Mouse (Mus musculus) olfactory bulb, adult 2 months (tissue): ENCODE measurements around the gene Caskin1.

Experiments used
- CTCF ChIP-seq: fragments of 200-500 bp; IDR thresholded peaks from 2 replicates; pipeline ENCODE4 v1.5.1; 2012; ENCODE audit warnings: low read depth, mild to moderate bottlenecking, low read length, moderate library complexity; ENCODE audit not compliant: insufficient read depth
- POLR2A ChIP-seq: fragments of 200-500 bp; IDR thresholded peaks from 2 replicates; pipeline ENCODE4 v1.6.1; 2012; ENCODE audit warnings: mild to moderate bottlenecking, low read depth, low read length, moderate library complexity; ENCODE audit not compliant: insufficient read depth

- TF ChIP-seq CTCF: no peak
- no peak; the same call in 1 of the 2 replicates for TF ChIP-seq POLR2A
These were observed 1.0 kb downstream of the Caskin1 start for GRCm38 (mm10) chr17:24489265-24490030.
